Mouse (Mus musculus) hindbrain, embryonic 16.5 days (tissue): ENCODE measurements at regions not wholly inside any gene's neighbourhood (a gene's known extent, or its start where the extent isn't known, plus 50 kb on each side); places are given as distances from the start of the nearest gene placed in this dataset.

Source experiments
- ATAC-seq: fragments of 200-750 bp; cut with Nextera tagmentation; 2 replicates; pipeline ENCODE4 v1.8.0; 2017; ENCODE audit warnings: moderate TSS enrichment, moderate library complexity
- H3K27ac ChIP-seq: fragments of 300-500 bp; sonication (generic); 2 replicates; pipeline ENCODE4 v1.5.1; 2014; ENCODE audit warnings: low read depth, mild to moderate bottlenecking, control low read depth, low read length, moderate library complexity
- H3K27me3 ChIP-seq: fragments of 300-500 bp; sonication (generic); replicated peaks from 2 replicates; pipeline ENCODE4 v1.6.1; 2014; ENCODE audit warnings: low read length; ENCODE audit not compliant: control insufficient read depth, insufficient read depth
- H3K36me3 ChIP-seq: fragments of 300-500 bp; sonication (generic); 2 replicates; pipeline ENCODE4 v1.6.1; 2014; ENCODE audit warnings: mild to moderate bottlenecking, low read length, moderate library complexity, mixed read lengths; ENCODE audit not compliant: control insufficient read depth, insufficient read depth
- H3K4me1 ChIP-seq: fragments of 300-500 bp; sonication (generic); 2 replicates; pipeline ENCODE4 v1.6.1; 2014; ENCODE audit warnings: low read depth, low read length; ENCODE audit not compliant: control insufficient read depth, insufficient read depth
- H3K4me2 ChIP-seq: fragments of 300-500 bp; sonication (generic); 2 replicates; pipeline ENCODE4 v1.6.1; 2014; ENCODE audit warnings: mild to moderate bottlenecking, low read length, control low read depth, moderate library complexity
- H3K4me3 ChIP-seq: fragments of 300-500 bp; sonication (generic); 2 replicates; pipeline ENCODE4 v1.5.1; 2014; ENCODE audit warnings: mild to moderate bottlenecking, low read length, control low read depth, moderate library complexity
- H3K9ac ChIP-seq: fragments of 300-500 bp; sonication (generic); 2 replicates; pipeline ENCODE4 v1.6.1; 2014; ENCODE audit warnings: low read depth, mild to moderate bottlenecking, control low read depth, low read length, moderate library complexity
- H3K9me3 ChIP-seq: fragments of 300-500 bp; sonication (generic); 2 replicates; pipeline ENCODE4 v1.6.1; 2014; ENCODE audit warnings: mild to moderate bottlenecking, low read length, moderate library complexity; ENCODE audit not compliant: control insufficient read depth
- WGBS: fragments of 180-500 bp; shearing (Covaris S2); extraction: QIAGEN DNeasy Blood & Tissue Kit; methylation state at CpG from one replicate; pipeline ENCODE4 v1.1.7; 2014; 5-methylcytosine and 5-hydroxymethylcytosine counted together

DNA sequence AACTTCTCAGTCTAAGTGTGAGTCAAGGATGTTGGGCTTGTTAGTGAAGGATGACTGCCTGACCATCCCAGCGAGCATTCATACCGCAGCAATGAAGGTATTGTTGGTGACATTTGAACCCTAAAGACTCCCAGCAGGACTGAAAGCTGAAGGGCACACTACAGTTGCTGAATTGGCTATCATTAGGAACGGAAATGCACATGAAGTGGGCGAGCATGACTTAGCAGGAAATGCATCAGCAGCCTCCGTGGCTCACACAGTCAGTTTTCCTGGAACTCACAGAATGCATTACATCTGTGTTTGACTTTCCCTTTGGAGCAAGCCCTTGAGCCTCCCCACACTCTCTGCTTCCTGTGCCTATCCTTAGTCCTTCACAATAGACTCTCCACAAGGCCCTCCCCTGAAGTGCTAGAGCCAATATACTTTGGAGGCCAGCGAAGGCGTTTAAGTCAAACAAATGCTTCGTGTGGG, 63.9 kb downstream of the Tmco5 start:
- no peak overlapping the region for H3K4me2 ChIP-seq
- H3K36me3 ChIP-seq = no peaks in the 10 kb centered on the region
- no peak overlapping the region for H3K27ac ChIP-seq
- H3K27me3 ChIP-seq = no peaks in the 10 kb centered on the region
- 62% methylated on average over 8 of the region's 8 CpGs for WGBS
- no peak overlapping the region for H3K9ac ChIP-seq
- no peaks in the 10 kb centered on the region for H3K4me1 ChIP-seq
- H3K9me3 ChIP-seq = no peaks in the 10 kb centered on the region
- H3K4me3 ChIP-seq = no peak overlapping the region
- ATAC-seq = no peak

DNA sequence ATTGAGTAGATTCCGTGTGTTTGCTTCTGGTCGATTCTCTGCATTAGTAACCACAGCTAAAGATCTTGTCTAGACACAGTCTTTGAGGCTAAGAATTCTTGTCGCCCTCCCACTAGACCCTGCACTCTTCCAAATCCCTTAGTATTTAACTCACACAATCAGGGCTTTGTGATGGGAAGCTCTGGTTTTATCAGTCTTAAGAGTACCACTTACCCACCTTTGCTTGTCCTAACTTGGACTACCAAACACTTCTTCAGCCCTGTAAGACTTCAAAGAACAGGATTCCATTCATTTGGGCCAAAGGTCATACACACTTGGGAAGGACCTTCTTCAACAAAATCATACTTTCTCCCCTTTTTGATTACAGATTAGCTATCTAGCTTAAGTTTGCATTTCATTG, 70.0 kb downstream of the Tmco5 start:
- Histone ChIP-seq H3K27ac (no peak overlapping the region), H3K4me3 (no peak overlapping the region), H3K4me1 (no peaks in the 10 kb centered on the region), H3K9ac (no peak overlapping the region), H3K27me3 (no peaks in the 10 kb centered on the region), H3K9me3 (no peaks in the 10 kb centered on the region), H3K36me3 (no peaks in the 10 kb centered on the region), H3K4me2 (no peak overlapping the region)
- WGBS = 82% methylated on average over 3 of the region's 3 CpGs
- ATAC-seq = no peak

DNA sequence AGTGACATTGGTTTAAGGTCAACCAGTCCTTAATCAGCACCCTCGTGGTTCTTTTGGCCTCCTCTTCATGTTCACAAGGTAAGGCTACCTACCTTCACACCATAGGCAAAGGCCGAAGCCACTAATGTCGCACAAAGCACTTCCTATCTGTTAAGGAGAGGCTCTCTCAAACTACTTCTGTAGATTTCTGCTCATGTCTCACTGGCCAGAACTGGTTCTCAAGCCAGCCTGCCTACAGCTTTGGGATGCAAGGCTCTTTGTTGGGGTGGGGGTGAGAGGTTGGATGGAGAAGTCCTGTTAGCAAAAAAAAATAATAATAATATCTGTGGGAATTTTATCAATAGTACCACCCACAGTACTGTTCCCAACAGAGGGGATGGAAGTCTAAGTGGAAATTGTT, 71.2 kb downstream of the Tmco5 start:
- 91% methylated on average over 3 of the region's 3 CpGs for WGBS
- Histone ChIP-seq H3K27ac (no peak overlapping the region), H3K4me1 (no peaks in the 10 kb centered on the region), H3K27me3 (no peaks in the 10 kb centered on the region), H3K4me2 (no peak overlapping the region), H3K9ac (no peak overlapping the region), H3K4me3 (no peak overlapping the region), H3K36me3 (no peaks in the 10 kb centered on the region), H3K9me3 (no peaks in the 10 kb centered on the region)
- no peak for ATAC-seq

DNA sequence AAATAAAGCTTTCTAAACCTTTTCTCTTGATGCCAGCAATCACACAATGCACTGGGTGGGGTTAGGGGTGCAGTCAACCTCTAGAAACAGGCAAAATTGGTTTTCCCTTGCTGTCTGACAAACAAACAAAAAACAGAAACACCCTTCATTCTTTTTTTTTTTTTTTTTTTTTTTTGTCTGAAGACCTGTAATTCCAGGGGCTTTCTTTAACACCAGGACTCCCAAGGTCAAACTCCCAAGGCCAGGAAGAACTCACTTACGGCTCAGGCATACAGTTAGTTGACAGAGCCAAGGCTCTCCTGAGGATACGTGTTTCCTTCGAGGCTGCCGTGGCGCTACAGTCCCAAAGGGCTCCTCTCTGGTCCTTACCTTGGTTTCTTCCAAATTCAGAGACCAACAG, 71.7 kb downstream of the Tmco5 start:
- H3K27ac ChIP-seq = no peak overlapping the region
- no peaks in the 10 kb centered on the region for H3K9me3 ChIP-seq
- H3K27me3 ChIP-seq = no peaks in the 10 kb centered on the region
- no peak for ATAC-seq
- no peak overlapping the region for H3K4me2 ChIP-seq
- no peaks in the 10 kb centered on the region for H3K4me1 ChIP-seq
- 94% methylated on average over 5 of the region's 5 CpGs for WGBS
- H3K4me3 ChIP-seq = no peak overlapping the region
- H3K36me3 ChIP-seq = no peaks in the 10 kb centered on the region
- H3K9ac ChIP-seq = no peak overlapping the region

DNA sequence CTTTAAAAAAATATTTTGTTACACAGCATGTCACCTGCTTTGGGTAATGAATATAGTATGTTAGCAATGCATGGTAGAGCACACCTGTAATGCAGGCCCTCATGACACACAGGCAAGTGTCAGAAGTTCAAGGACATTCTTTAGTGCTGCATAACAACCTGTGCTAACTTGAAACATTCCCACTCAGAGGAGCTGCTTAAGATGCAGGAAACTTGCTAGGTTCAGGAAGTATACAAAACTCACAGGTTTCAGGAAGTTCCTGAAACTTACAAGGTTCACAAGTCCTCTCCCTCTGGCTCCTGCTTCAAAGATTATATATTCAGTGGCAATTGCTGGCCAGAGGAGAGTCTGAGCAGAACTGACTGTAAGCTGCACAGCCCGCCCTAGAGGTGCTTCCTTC, 73.0 kb downstream of the Tmco5 start:
- no peak overlapping the region for H3K27ac ChIP-seq
- H3K4me3 ChIP-seq = no peak overlapping the region
- H3K9ac ChIP-seq = no peak overlapping the region
- no peak for ATAC-seq
- H3K9me3 ChIP-seq = no peaks in the 10 kb centered on the region
- no peaks in the 10 kb centered on the region for H3K4me1 ChIP-seq
- no peaks in the 10 kb centered on the region for H3K27me3 ChIP-seq
- H3K4me2 ChIP-seq = no peak overlapping the region
- 93% methylated on average over 1 of the region's 1 CpGs for WGBS
- no peaks in the 10 kb centered on the region for H3K36me3 ChIP-seq

DNA sequence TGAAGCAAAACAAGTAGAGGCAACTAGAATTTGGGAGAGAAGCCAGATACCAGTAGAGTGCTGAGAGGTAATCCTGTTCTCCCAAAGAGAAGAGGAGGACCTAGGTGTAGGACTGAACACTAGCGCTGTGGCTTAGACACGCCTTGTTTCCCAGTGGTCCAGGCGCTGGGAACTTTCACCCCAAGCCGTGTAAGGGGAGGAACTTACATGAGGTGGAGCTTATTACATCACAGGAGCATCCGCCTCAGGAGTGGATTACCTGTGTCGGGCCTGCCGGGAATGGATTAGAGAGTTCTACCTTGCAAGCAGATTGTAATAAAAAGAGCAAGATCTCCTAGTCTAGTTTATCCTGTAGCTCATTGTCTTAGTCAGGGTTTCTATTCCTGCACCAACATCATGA, 75.8 kb downstream of the Tmco5 start:
- WGBS = 91% methylated on average over 7 of the region's 7 CpGs
- Histone ChIP-seq H3K9me3 (no peaks in the 10 kb centered on the region), H3K4me2 (no peak overlapping the region), H3K27ac (no peak overlapping the region), H3K36me3 (no peaks in the 10 kb centered on the region), H3K4me3 (no peak overlapping the region), H3K4me1 (no peaks in the 10 kb centered on the region), H3K9ac (no peak overlapping the region), H3K27me3 (no peaks in the 10 kb centered on the region)
- ATAC-seq = no peak

DNA sequence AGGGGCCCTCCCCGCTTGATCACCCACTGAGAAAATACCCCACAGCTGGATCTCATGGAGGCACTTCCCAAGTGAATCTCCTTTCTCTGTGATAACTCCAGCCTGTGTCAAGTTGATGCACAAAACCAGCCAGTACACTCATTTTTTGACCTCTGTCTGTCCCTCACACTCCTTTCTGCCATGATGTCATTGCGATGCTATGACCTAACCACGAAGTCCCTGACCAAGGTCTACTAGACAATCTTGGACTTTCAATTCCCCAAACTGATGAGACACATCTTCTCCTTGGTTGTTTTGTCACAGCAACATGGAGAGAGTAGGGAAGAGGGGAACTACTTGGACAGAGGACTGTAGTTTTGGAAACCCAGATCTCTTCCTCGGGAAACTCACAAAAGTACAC, 76.4 kb downstream of the Tmco5 start:
- no peak overlapping the region for H3K9ac ChIP-seq
- H3K9me3 ChIP-seq = no peaks in the 10 kb centered on the region
- H3K4me3 ChIP-seq = no peak overlapping the region
- H3K27me3 ChIP-seq = no peaks in the 10 kb centered on the region
- 92% methylated on average over 4 of the region's 4 CpGs for WGBS
- no peak overlapping the region for H3K4me2 ChIP-seq
- no peaks in the 10 kb centered on the region for H3K4me1 ChIP-seq
- H3K36me3 ChIP-seq = no peaks in the 10 kb centered on the region
- no peak overlapping the region for H3K27ac ChIP-seq
- ATAC-seq = no peak

DNA sequence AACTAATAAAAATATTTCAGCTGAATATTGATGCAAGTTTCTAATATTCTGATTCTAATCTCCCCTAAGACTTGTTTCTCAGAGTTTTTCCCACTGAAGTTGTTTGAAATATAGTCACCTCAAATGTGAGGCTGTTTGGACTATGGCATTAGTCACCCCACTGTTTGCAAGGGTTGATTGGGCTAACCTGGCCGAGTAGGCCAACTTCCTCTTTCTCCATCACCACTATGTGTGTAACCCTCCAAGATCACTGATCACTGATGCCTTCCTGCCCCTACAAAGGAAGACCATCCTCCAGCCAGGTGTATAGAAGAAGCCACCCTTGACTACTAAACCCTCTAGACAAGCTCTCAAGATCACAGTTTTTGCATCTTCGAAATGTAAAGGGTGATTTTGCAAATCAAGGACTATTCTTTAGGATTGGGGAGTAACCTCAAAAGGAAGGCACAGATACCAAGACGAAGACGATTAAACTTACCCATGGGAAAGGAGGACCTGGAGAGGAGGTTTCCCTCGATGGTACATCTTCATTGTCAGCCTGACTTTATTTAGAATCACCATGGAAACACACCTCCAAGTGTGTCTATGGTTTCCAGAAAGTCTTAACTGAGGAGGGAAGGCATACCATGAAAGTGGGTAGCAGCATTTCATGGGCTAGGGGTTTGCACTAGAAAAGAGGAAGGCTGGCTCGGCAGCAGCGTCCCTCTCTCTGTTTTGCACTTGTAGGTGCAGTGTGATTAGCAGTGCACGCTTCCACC, 84.8 kb downstream of the Tmco5 start:
- Histone ChIP-seq H3K36me3 (no peaks in the 10 kb centered on the region), H3K9me3 (no peaks in the 10 kb centered on the region), H3K27ac (no peak overlapping the region), H3K4me2 (no peak overlapping the region), H3K4me3 (no peak overlapping the region), H3K27me3 (no peaks in the 10 kb centered on the region), H3K9ac (no peak overlapping the region), H3K4me1 (no peaks in the 10 kb centered on the region)
- ATAC-seq = no peak
- WGBS = 80% methylated on average over 8 of the region's 8 CpGs

DNA sequence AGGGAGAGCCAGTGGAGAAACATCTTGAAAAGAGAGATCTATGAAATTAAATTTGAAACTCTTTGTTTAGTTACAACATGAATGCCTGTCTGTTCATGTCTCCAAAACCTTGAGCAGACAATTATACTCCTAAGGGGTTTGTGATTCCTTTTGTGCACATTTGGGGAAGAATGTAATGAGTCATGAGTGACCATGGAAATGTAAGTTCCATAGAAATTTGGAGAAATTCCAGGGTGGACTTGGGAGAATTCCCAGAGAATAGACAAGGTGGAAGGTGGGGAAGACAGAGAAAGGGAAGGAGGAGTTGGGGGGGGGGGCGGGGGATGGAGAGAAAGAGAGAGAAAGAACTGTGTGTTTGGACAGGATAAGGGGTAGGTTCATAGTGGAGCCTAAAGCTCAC, 87.8 kb downstream of the Tmco5 start:
- Histone ChIP-seq H3K27me3 (no peaks in the 10 kb centered on the region), H3K4me1 (no peaks in the 10 kb centered on the region), H3K9ac (no peak overlapping the region), H3K27ac (no peak overlapping the region), H3K4me2 (no peak overlapping the region), H3K36me3 (no peaks in the 10 kb centered on the region), H3K9me3 (no peaks in the 10 kb centered on the region), H3K4me3 (no peak overlapping the region)
- WGBS = no CpG with 5 or more reads among the region's 1 CpGs
- no peak for ATAC-seq
